Mouse (Mus musculus) heart, embryonic 13.5 days (tissue): ENCODE measurements around the gene Barhl1. TPM values are rescaled to one million over a fixed set of nuclear protein-coding genes. Genes with fewer than 3 reads are reported as not detected.

Source experiments
- ATAC-seq: fragments of 200-750 bp; cut with Nextera tagmentation; 2 replicates; pipeline ENCODE4 v1.8.0; 2017; ENCODE audit warnings: moderate TSS enrichment; ENCODE audit not compliant: insufficient number of reproducible peaks, low FRiP score, low TSS enrichment; ENCODE audit errors: extremely low read depth
- H3K27ac ChIP-seq: fragments of 300-500 bp; sonication (generic); replicated peaks from 2 replicates; pipeline ENCODE4 v1.5.1; 2015; ENCODE audit warnings: moderate library complexity, mild to moderate bottlenecking, inconsistent platforms
- H3K27me3 ChIP-seq: fragments of 300-500 bp; sonication (generic); replicated peaks from 2 replicates; pipeline ENCODE4 v1.6.1; 2015; ENCODE audit warnings: mild to moderate bottlenecking, inconsistent platforms
- H3K36me3 ChIP-seq: fragments of 300-500 bp; sonication (generic); 2 replicates; pipeline ENCODE4 v1.6.1; 2015; ENCODE audit warnings: mild to moderate bottlenecking, inconsistent platforms
- H3K4me1 ChIP-seq: fragments of 300-500 bp; sonication (generic); 2 replicates; pipeline ENCODE4 v1.6.1; 2015; ENCODE audit warnings: inconsistent platforms
- H3K4me2 ChIP-seq: fragments of 300-500 bp; sonication (generic); 2 replicates; pipeline ENCODE4 v1.6.1; 2015; ENCODE audit warnings: inconsistent platforms, mild to moderate bottlenecking, moderate library complexity
- H3K4me3 ChIP-seq: fragments of 300-500 bp; sonication (generic); 2 replicates; pipeline ENCODE4 v1.5.1; 2015; ENCODE audit warnings: moderate library complexity, mild to moderate bottlenecking, inconsistent platforms
- H3K9ac ChIP-seq: fragments of 300-500 bp; sonication (generic); 2 replicates; pipeline ENCODE4 v1.6.1; 2015; ENCODE audit warnings: inconsistent platforms, mild to moderate bottlenecking, moderate library complexity
- H3K9me3 ChIP-seq: fragments of 300-500 bp; sonication (generic); 2 replicates; pipeline ENCODE4 v1.6.1; 2016; ENCODE audit warnings: inconsistent platforms
- WGBS: fragments of 180-500 bp; shearing (Covaris S2); methylation state at CpG from one replicate; pipeline ENCODE4 v1.1.7; 2015; ENCODE audit warnings: mixed read lengths; 5-methylcytosine and 5-hydroxymethylcytosine counted together
- polyA plus RNA-seq: library from polyadenylated mRNA; unstranded; fragments of >200 nt; fragmentation: Nextera tagmentation; extraction: Ambion mirVana; gene quantifications from 2 replicates; pipeline ENCODE4 v1.2.1, GENCODE M21; 2015

Barhl1 gene
- polyA plus RNA-seq, 1 experiment from 2014 or later = not detected

- no peaks in the 10 kb centered on the region for H3K9me3 ChIP-seq
These were observed 19.0 kb downstream of the Barhl1 start for GRCm38 (mm10) chr2:28897340-28897899.

GRCm38 (mm10) chr2:28895876-28896275 is 20.6 kb downstream of the Barhl1 start:
- 83% methylated on average over 7 of the region's 7 CpGs for WGBS
- no peaks in the 10 kb centered on the region for H3K27me3 ChIP-seq
- H3K4me3 ChIP-seq = no peak overlapping the region
- ATAC-seq = no peak
- no peak overlapping the region for H3K4me2 ChIP-seq
- no peaks in the 10 kb centered on the region for H3K4me1 ChIP-seq
- no peaks in the 10 kb centered on the region for H3K9me3 ChIP-seq
- H3K36me3 ChIP-seq = peaks cover 77% of the 10 kb centered on the region
- no peak overlapping the region for H3K9ac ChIP-seq
- H3K27ac ChIP-seq = no peak overlapping the region

More at GRCm38 (mm10) chr2:28897340-28897899, 19.0 kb downstream of the Barhl1 start:
- Histone ChIP-seq H3K27me3 (no peaks in the 10 kb centered on the region), H3K27ac (no peak overlapping the region), H3K4me2 (no peak overlapping the region), H3K4me3 (no peak overlapping the region), H3K36me3 (peaks cover 79% of the 10 kb centered on the region), H3K4me1 (no peaks in the 10 kb centered on the region), H3K9ac (no peak overlapping the region)
- 80% methylated on average over 4 of the region's 4 CpGs for WGBS
- ATAC-seq = no peak

GRCm38 (mm10) chr2:28893526-28893925 is 22.9 kb downstream of the Barhl1 start:
- Histone ChIP-seq H3K36me3 (peaks cover 83% of the 10 kb centered on the region), H3K4me1 (no peaks in the 10 kb centered on the region), H3K9ac (no peak overlapping the region), H3K27me3 (no peaks in the 10 kb centered on the region), H3K9me3 (no peaks in the 10 kb centered on the region), H3K27ac (no peak overlapping the region), H3K4me2 (no peak overlapping the region), H3K4me3 (no peak overlapping the region)
- 70% methylated on average over 6 of the region's 6 CpGs for WGBS
- no peak for ATAC-seq

GRCm38 (mm10) chr2:28892796-28893195 is 23.7 kb downstream of the Barhl1 start:
- WGBS = 69% methylated on average over 1 of the region's 1 CpGs
- Histone ChIP-seq H3K4me1 (no peaks in the 10 kb centered on the region), H3K27me3 (no peaks in the 10 kb centered on the region), H3K9me3 (no peaks in the 10 kb centered on the region), H3K4me2 (no peak overlapping the region), H3K9ac (no peak overlapping the region), H3K4me3 (no peak overlapping the region), H3K27ac (no peak overlapping the region), H3K36me3 (peaks cover 86% of the 10 kb centered on the region)
- no peak for ATAC-seq

- 90% methylated on average over 4 of the region's 4 CpGs for WGBS
- Histone ChIP-seq H3K4me1 (no peaks in the 10 kb centered on the region), H3K36me3 (peaks cover 76% of the 10 kb centered on the region), H3K9ac (no peak overlapping the region), H3K4me3 (no peak overlapping the region), H3K27ac (no peak overlapping the region), H3K27me3 (no peaks in the 10 kb centered on the region), H3K4me2 (no peak overlapping the region), H3K9me3 (no peaks in the 10 kb centered on the region)
- no peak for ATAC-seq
These were observed 31.6 kb downstream of the Barhl1 start for GRCm38 (mm10) chr2:28884914-28885313.

- Histone ChIP-seq H3K9me3 (no peaks in the 10 kb centered on the region), H3K27ac (no peak overlapping the region), H3K27me3 (no peaks in the 10 kb centered on the region), H3K4me2 (no peak overlapping the region), H3K36me3 (peaks cover 65% of the 10 kb centered on the region), H3K4me1 (no peaks in the 10 kb centered on the region), H3K9ac (no peak overlapping the region), H3K4me3 (no peak overlapping the region)
- ATAC-seq = no peak
- 77% methylated on average over 6 of the region's 6 CpGs for WGBS
These were observed 33.5 kb downstream of the Barhl1 start for GRCm38 (mm10) chr2:28882826-28883485.

GRCm38 (mm10) chr2:28882047-28882446 is 34.4 kb downstream of the Barhl1 start:
- no peaks in the 10 kb centered on the region for H3K4me1 ChIP-seq
- no peaks in the 10 kb centered on the region for H3K9me3 ChIP-seq
- H3K9ac ChIP-seq = no peak overlapping the region
- no peaks in the 10 kb centered on the region for H3K27me3 ChIP-seq
- peaks cover 65% of the 10 kb centered on the region for H3K36me3 ChIP-seq
- no peak overlapping the region for H3K4me3 ChIP-seq
- ATAC-seq = no peak
- H3K4me2 ChIP-seq = no peak overlapping the region
- 81% methylated on average over 3 of the region's 3 CpGs for WGBS
- no peak overlapping the region for H3K27ac ChIP-seq

- Histone ChIP-seq H3K27ac (no peak overlapping the region), H3K36me3 (peaks cover 67% of the 10 kb centered on the region)
- 96% methylated on average over 3 of the region's 3 CpGs for WGBS
These were observed 35.2 kb downstream of the Barhl1 start for GRCm38 (mm10) chr2:28881275-28881674.

GRCm38 (mm10) chr2:28875554-28875953 is 40.9 kb downstream of the Barhl1 start:
- no peaks in the 10 kb centered on the region for H3K9me3 ChIP-seq
- no peak for ATAC-seq
- WGBS = 90% methylated on average over 11 of the region's 11 CpGs
- H3K27me3 ChIP-seq = no peaks in the 10 kb centered on the region
- no peak overlapping the region for H3K4me3 ChIP-seq
- H3K4me2 ChIP-seq = no peak overlapping the region
- peaks cover 60% of the 10 kb centered on the region for H3K36me3 ChIP-seq
- H3K9ac ChIP-seq = no peak overlapping the region
- H3K4me1 ChIP-seq = no peaks in the 10 kb centered on the region
- H3K27ac ChIP-seq = no peak overlapping the region

More at GRCm38 (mm10) chr2:28881275-28881674, 35.2 kb downstream of the Barhl1 start:
- no peaks in the 10 kb centered on the region for H3K27me3 ChIP-seq
- no peaks in the 10 kb centered on the region for H3K9me3 ChIP-seq
- H3K4me1 ChIP-seq = no peaks in the 10 kb centered on the region
- H3K4me3 ChIP-seq = no peak overlapping the region
- no peak overlapping the region for H3K9ac ChIP-seq
- no peak for ATAC-seq
- H3K4me2 ChIP-seq = no peak overlapping the region

GRCm38 (mm10) chr2:28867495-28867894 is 49.0 kb downstream of the Barhl1 start:
- no peak for ATAC-seq

GRCm38 (mm10) chr2:28863857-28864256 is 52.6 kb downstream of the Barhl1 start:
- Histone ChIP-seq H3K9me3 (no peaks in the 10 kb centered on the region), H3K4me1 (no peaks in the 10 kb centered on the region), H3K4me2 (no peak overlapping the region), H3K27ac (no peak overlapping the region), H3K36me3 (peaks cover 94% of the 10 kb centered on the region), H3K9ac (no peak overlapping the region), H3K27me3 (no peaks in the 10 kb centered on the region), H3K4me3 (no peak overlapping the region)
- ATAC-seq = no peak

More at GRCm38 (mm10) chr2:28867495-28867894, 49.0 kb downstream of the Barhl1 start:
- H3K4me3 ChIP-seq = no peak overlapping the region
- no peak overlapping the region for H3K4me2 ChIP-seq
- no peaks in the 10 kb centered on the region for H3K27me3 ChIP-seq
- no peak overlapping the region for H3K9ac ChIP-seq
- 71% methylated on average over 7 of the region's 7 CpGs for WGBS
- H3K36me3 ChIP-seq = peaks cover 69% of the 10 kb centered on the region
- no peak overlapping the region for H3K27ac ChIP-seq
- no peaks in the 10 kb centered on the region for H3K4me1 ChIP-seq
- H3K9me3 ChIP-seq = no peaks in the 10 kb centered on the region
